Mouse (Mus musculus) thymus, postnatal 25 days (tissue): Measurements from ENCODE around the gene Efl1.
A peak's percentile ranks its signal among the peaks of the same experiment; 100 is the strongest.

Experiments used
- DNase-seq: peaks from one replicate; pipeline ENCODE4 v3.0.0; 2022

The Efl1 gene

GRCm38 (mm10) chr7:82648353-82649080 is at the start of gene Efl1, which contains the start of gene Saxo2:
TSS of gene Efl1 (plus strand) at chr7:82648614.
TSS of gene Saxo2 (minus strand) at chr7:82648528.
- peak; percentile 97 for DNase-seq

DNA sequence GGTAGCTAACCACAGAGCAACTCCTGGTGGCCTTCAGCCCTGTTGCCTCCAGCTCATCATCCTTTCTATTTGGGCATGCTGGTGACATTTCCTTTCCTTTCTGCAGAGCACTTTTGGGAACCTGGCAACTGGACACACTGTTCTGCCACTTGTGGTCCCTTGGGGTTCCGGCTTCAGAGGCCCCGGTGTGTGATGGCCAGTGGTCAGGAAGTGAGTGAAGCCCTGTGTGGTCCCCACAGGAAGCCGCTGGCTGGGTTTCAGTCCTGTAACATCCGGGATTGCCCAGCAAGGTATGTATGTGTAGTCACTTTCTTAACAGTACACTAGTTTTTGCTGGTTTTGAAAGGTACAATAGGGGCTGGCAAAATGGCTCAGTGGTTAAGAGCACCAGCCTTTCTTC is 46.4 kb upstream of the Efl1 start:
- DNase-seq: no peak

DNA sequence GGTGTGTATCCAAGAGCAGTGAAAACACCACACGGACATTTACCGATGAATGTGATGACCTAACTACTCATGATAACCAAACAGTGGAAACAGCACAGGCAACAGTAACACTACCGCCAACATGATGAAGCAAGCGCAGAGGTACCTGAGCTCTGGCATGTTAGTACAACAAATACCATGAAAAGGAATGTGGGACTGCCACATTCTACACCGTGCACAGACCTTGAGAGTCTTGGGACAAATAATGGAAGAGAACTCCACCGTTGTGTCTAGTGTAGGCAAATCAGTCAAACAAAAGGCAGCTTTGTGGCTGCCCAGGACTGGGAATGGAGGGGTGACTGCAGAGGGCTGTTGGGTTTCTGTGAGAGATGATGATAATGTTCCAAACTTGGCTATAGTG is 43.0 kb upstream of the Efl1 start:
- no peak for DNase-seq

DNA sequence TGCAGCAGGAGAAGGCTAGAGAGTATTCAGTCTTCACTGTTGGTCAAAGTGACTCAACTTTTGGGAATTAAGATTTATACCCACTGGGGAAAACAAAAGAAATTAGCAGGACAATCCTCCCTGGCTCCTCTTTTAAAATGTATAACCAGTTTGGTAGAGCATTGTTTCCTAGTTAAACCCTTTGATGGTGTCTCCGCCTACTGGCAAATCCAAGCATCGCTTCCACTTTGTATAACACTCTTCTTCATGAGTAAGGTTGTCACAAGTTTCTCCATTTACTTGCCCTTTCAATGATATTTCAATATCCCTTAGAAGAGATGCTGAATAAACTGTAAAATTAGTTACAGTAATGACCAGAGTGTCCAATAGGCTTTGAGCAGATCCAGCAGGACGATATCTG is 38.8 kb upstream of the Efl1 start:
- DNase-seq: no peak

DNA sequence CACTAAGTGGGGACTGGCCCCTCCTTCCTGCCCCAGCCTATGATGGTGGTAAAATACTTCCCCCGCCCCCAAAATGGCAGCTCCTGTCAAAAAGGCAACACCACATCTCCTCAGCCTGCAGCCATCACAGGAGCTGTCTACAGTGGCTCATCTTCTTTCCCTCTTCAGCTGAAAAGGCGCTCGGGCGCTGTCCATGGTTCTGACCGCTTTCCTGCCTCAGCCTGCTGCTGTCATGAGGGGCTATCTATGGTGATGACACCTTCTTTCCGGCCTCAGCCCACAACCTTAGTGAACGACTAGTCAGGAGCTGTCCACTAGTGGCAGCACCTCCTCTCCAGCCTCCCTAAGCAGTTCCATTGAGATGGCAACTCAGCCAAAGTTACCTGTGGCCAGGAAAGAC is 23.1 kb upstream of the Efl1 start:
- DNase-seq: peak; percentile 59

- DNase-seq: no peak
These were observed 1.2 kb upstream of the Efl1 start for GRCm38 (mm10) chr7:82647183-82647582.

DNA sequence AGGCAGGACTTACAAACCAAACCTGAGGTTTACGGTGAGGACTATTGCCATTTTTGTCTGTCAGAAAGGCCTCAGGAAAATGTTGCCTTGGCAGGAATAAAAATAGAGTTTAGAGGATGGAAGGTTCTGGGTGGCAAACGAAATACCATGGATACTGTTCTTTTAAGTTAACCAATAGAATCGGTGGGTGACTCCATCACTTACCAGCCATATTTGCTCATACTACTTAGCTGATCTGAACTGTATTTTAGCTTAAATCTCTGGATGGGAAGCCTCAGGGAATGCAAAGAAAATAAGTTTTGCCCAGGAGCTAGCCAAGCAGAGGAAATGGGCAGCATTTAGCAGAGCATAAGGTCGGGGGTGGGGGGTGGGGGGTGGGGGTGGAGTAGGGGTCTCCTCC is 505 bp upstream of the Efl1 start:
- no peak for DNase-seq

GRCm38 (mm10) chr7:82649081-82649445 is 649 bp downstream of the Efl1 start:
- DNase-seq: peak; percentile 3

DNA sequence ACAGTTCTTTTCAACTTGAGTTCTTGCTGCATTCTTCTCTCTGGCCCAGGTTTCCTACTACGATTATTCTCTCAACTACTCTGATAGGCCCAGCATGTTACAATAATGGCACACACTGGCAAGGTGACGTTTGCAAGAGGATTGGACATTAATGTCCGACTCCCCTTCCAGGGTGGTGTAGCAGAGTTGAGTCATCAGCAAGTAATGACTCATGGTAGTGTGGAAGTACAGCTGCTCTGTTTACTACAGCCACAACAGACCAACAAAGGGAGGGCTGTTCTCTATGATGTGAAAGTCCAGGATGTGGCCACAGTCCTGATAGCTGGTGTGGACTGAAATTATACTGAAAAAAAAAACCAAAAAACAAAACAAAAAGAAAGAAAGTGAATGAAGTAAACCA is 16.2 kb downstream of the Efl1 start:
- no peak for DNase-seq

- DNase-seq: no peak
These were observed 27.6 kb downstream of the Efl1 start for GRCm38 (mm10) chr7:82676001-82676400.

DNA sequence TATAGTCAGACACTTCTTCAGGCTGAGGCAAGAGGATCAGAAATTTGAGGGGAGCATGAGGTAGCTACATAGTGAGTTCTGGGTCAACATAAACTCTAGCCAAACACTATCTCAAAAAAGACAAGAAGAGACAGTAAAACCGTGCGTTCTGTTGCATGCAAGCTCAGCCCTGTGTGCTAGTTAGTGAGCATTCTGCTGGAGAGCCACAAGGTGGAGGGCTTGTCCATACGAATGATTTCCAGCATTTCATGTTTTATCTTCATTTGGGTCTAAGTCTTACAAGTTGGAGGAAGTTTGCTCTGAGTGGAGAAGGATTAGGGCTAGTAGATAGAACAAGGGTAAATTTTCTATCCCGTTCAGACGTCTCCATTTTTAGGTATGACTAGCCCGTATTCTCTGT is 28.4 kb downstream of the Efl1 start:
- no peak for DNase-seq

- DNase-seq: no peak
These were observed 31.5 kb downstream of the Efl1 start for GRCm38 (mm10) chr7:82679901-82680300.

- DNase-seq: no peak
These were observed 40.3 kb downstream of the Efl1 start for GRCm38 (mm10) chr7:82688736-82689135.

DNA sequence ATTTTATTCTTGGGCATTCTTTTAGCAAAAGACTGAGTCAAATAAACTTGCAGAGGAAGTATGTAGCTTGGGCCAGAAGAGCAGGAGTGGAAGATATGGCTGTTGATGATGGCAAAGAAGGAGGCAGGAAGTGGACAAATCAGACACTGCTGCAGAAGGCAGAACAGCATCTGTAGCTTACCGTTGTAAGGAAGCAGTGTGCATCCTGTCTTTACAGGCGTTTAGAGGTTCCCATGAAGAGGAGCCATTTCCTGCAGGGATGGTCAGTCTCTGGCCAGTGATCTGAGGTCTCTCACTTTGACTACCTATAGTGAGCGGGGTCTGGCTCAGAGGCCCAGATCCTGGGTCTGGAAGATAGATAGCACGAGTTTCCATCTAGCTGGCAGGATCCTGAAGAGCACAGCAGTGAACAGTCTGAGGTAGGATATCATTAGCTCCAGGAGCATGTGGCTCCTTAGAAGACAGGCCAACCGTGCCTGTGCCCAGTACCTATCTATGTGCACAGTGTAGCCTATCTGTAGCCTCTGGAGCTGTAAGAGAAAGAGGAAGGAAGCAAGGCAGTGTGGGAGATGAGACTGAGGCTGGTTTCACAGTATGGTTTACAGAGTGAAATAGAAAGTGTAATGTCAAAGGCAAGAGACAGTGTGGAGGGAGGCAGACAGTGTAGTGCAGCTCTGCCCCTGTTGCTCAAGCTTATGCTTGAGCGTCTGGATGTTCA is 42.8 kb downstream of the Efl1 start:
- DNase-seq: peak; percentile 11

GRCm38 (mm10) chr7:82697668-82698067 is 49.3 kb downstream of the Efl1 start:
- no peak for DNase-seq

DNA sequence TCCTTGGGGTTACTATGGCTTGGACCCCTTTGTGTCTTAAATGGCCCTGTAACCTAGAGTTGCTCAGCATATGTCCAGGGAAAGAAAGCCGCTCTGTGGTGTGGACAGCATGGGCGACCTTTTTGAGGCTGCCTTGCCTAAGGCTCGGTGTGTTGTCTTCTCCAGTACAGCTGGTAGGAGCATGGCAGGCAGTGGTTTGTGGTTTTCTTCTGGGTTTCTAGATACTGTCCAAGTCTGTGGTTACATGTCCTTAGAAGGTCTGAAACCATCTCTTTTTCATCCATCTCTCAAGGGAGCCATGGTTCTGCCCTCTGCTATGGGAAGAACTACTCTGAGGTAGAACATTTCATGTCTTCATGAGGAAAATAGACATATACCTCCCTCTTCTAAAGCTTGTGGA is 50.6 kb downstream of the Efl1 start:
- no peak for DNase-seq

GRCm38 (mm10) chr7:82702384-82703343 is 54.2 kb downstream of the Efl1 start:
- no peak for DNase-seq

- no peak for DNase-seq
These were observed 60.8 kb downstream of the Efl1 start for GRCm38 (mm10) chr7:82709172-82709571.

GRCm38 (mm10) chr7:82715210-82715911 is 66.9 kb downstream of the Efl1 start:
- DNase-seq: peak; percentile 60

DNA sequence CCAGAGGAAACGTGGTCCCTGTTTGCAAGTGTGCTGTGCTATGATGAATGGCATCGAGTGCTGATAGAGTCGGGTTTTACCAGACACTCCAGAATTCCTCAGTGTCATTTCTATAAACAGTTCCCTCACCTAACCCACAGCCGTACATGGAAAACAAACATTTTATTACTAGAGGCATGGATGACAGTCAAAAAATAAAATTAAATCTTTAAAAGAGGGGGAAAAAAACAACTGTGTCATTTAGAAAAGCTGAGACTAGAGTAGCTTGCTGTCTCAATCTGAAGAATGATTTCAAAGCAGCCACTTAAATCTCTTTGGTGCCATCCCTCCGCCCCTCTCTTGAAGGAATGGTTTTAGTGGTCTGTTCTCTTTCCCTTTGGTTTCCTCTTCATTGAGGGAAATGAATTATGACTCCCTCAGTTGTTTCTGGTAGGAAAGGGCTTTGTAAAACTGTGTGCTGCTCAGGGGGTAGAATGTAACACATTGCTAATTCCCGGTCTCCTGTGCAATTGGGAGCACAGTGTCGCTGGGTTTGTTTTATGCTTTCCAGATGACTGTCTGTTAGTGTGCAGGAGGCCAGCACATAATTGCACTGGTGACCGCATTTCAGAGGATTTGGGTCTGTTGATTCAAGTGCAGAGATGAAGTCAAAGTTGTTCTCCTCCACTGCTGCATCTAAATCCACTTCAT is 67.6 kb downstream of the Efl1 start:
- no peak for DNase-seq

GRCm38 (mm10) chr7:82719285-82719684 is 70.9 kb downstream of the Efl1 start:
- DNase-seq: no peak

DNA sequence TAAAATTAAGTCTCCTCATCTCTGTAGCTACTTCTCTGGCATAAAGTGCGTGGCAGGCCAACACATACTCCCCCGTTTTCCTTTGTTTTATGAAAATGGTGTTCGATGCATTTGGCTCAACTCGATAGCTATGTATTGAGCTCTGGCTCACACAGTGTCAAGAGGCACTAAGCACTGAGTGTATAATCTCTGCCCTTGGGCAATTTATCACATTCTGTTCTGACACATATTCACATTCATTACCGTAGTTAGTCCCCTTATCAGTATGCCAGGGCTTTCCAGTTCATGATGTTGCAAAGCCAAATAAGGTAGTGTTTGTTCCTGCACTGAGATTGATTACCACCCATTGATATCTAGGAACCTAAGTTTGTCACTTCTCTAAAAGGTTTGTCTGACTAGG is 71.3 kb downstream of the Efl1 start:
- DNase-seq: no peak
